Mouse (Mus musculus): ENCODE measurements around the gene Ube3b. TPM values are rescaled to one million over a fixed set of nuclear protein-coding genes. Genes with fewer than 3 reads are reported as not detected.
A peak's percentile ranks its signal among the peaks of the same experiment; 100 is the strongest.

The Ube3b gene
- polyA plus RNA-seq, 1 experiment from 2014 or later = 42.5 TPM

- H3K4me1 ChIP-seq (ENCODE audit: control insufficient read depth, insufficient read depth, low read length) = peaks cover 31% of the 10 kb centered on the region
- no peak for ATAC-seq (ENCODE audit: insufficient read depth, low FRiP score)
- no peak overlapping the region for H3K9ac ChIP-seq (ENCODE audit: low read length)
- 79% methylated on average over 10 of the region's 10 CpGs for WGBS
- H3K9me3 ChIP-seq (replicated peaks; ENCODE audit: control insufficient read depth, low read length) = no peaks in the 10 kb centered on the region
- H3K36me3 ChIP-seq (ENCODE audit: control insufficient read depth, insufficient read depth, low read length) = peaks cover 3% of the 10 kb centered on the region; the same call in 1 of the 2 replicates
- H3K27ac ChIP-seq (ENCODE audit: low read length) = peak overlapping the region; percentile 75; the same call in 1 of the 2 replicates
- no peaks in the 10 kb centered on the region for H3K27me3 ChIP-seq (ENCODE audit: control insufficient read depth, insufficient read depth, low read length)
- no peak overlapping the region for H3K4me3 ChIP-seq (replicated peaks; ENCODE audit: low read length)
- no peak overlapping the region for H3K4me2 ChIP-seq (ENCODE audit: low read depth, low read length)
Observed at GRCm38 (mm10) chr5:114358833-114359232, 21.6 kb upstream of the Ube3b start.

- 44% methylated on average over 8 of the region's 8 CpGs for WGBS
- Histone ChIP-seq H3K27me3 (ENCODE audit: control insufficient read depth, insufficient read depth, low read length) (no peaks in the 10 kb centered on the region), H3K4me1 (ENCODE audit: control insufficient read depth, insufficient read depth, low read length) (peaks cover 38% of the 10 kb centered on the region), H3K4me3 (replicated peaks; ENCODE audit: low read length) (no peak overlapping the region), H3K27ac (ENCODE audit: low read length) (peak overlapping the region; percentile 75), H3K9me3 (replicated peaks; ENCODE audit: control insufficient read depth, low read length) (no peaks in the 10 kb centered on the region), H3K36me3 (ENCODE audit: control insufficient read depth, insufficient read depth, low read length) (peaks cover 8% of the 10 kb centered on the region; the same call in 1 of the 2 replicates), H3K4me2 (ENCODE audit: low read depth, low read length) (no peak overlapping the region), H3K9ac (ENCODE audit: low read length) (peak overlapping the region; percentile 46; the same call in 1 of the 2 replicates)
- no peak for ATAC-seq (ENCODE audit: insufficient read depth, low FRiP score)
Observed at GRCm38 (mm10) chr5:114359586-114359985, 20.8 kb upstream of the Ube3b start.

GRCm38 (mm10) chr5:114360968-114361367, 19.4 kb upstream of the Ube3b start:
- WGBS = 84% methylated on average over 15 of the region's 15 CpGs
- Histone ChIP-seq H3K27me3 (ENCODE audit: control insufficient read depth, insufficient read depth, low read length) (no peaks in the 10 kb centered on the region), H3K9me3 (replicated peaks; ENCODE audit: control insufficient read depth, low read length) (no peaks in the 10 kb centered on the region), H3K4me1 (ENCODE audit: control insufficient read depth, insufficient read depth, low read length) (peaks cover 50% of the 10 kb centered on the region), H3K27ac (ENCODE audit: low read length) (no peak overlapping the region), H3K4me2 (ENCODE audit: low read depth, low read length) (no peak overlapping the region), H3K36me3 (ENCODE audit: control insufficient read depth, insufficient read depth, low read length) (peaks cover 8% of the 10 kb centered on the region; the same call in 1 of the 2 replicates), H3K9ac (ENCODE audit: low read length) (no peak overlapping the region), H3K4me3 (replicated peaks; ENCODE audit: low read length) (no peak overlapping the region)
- ATAC-seq (ENCODE audit: insufficient read depth, low FRiP score) = no peak

- Histone ChIP-seq H3K27me3 (ENCODE audit: control insufficient read depth, insufficient read depth, low read length) (no peaks in the 10 kb centered on the region), H3K4me2 (ENCODE audit: low read depth, low read length) (peak overlapping the region; percentile 17; the same call in 1 of the 2 replicates), H3K27ac (ENCODE audit: low read length) (peak overlapping the region; percentile 95), H3K4me3 (replicated peaks; ENCODE audit: low read length) (no peak overlapping the region), H3K4me1 (ENCODE audit: control insufficient read depth, insufficient read depth, low read length) (peaks cover 41% of the 10 kb centered on the region), H3K36me3 (ENCODE audit: control insufficient read depth, insufficient read depth, low read length) (peaks cover 33% of the 10 kb centered on the region), H3K9me3 (replicated peaks; ENCODE audit: control insufficient read depth, low read length) (no peaks in the 10 kb centered on the region), H3K9ac (ENCODE audit: low read length) (peak overlapping the region; percentile 43; the same call in 1 of the 2 replicates)
- 59% methylated on average over 23 of the region's 23 CpGs for WGBS
- ATAC-seq (ENCODE audit: insufficient read depth, low FRiP score) = peak; percentile 90
Observed at GRCm38 (mm10) chr5:114365043-114365752, 15.2 kb upstream of the Ube3b start.

- H3K4me3 ChIP-seq (replicated peaks; ENCODE audit: low read length) = no peak overlapping the region
- H3K4me2 ChIP-seq (ENCODE audit: low read depth, low read length) = no peak overlapping the region
- no peaks in the 10 kb centered on the region for H3K27me3 ChIP-seq (ENCODE audit: control insufficient read depth, insufficient read depth, low read length)
- no peaks in the 10 kb centered on the region for H3K9me3 ChIP-seq (replicated peaks; ENCODE audit: control insufficient read depth, low read length)
- ATAC-seq (ENCODE audit: insufficient read depth, low FRiP score) = no peak
- no peak overlapping the region for H3K27ac ChIP-seq (ENCODE audit: low read length)
- 85% methylated on average over 14 of the region's 14 CpGs for WGBS
- no peak overlapping the region for H3K9ac ChIP-seq (ENCODE audit: low read length)
- H3K36me3 ChIP-seq (ENCODE audit: control insufficient read depth, insufficient read depth, low read length) = peaks cover 33% of the 10 kb centered on the region
- H3K4me1 ChIP-seq (ENCODE audit: control insufficient read depth, insufficient read depth, low read length) = peaks cover 66% of the 10 kb centered on the region
Observed at GRCm38 (mm10) chr5:114368121-114368520, 12.3 kb upstream of the Ube3b start.

- peak overlapping the region; percentile 65 for H3K9ac ChIP-seq (ENCODE audit: low read length)
- no peak overlapping the region for H3K4me2 ChIP-seq (ENCODE audit: low read depth, low read length)
- peaks cover 69% of the 10 kb centered on the region for H3K4me1 ChIP-seq (ENCODE audit: control insufficient read depth, insufficient read depth, low read length)
- 72% methylated on average over 16 of the region's 16 CpGs for WGBS
- ATAC-seq (ENCODE audit: insufficient read depth, low FRiP score) = no peak
- no peaks in the 10 kb centered on the region for H3K9me3 ChIP-seq (replicated peaks; ENCODE audit: control insufficient read depth, low read length)
- peak overlapping the region; percentile 98 for H3K27ac ChIP-seq (ENCODE audit: low read length)
- H3K4me3 ChIP-seq (replicated peaks; ENCODE audit: low read length) = no peak overlapping the region
- H3K36me3 ChIP-seq (ENCODE audit: control insufficient read depth, insufficient read depth, low read length) = peaks cover 36% of the 10 kb centered on the region
- H3K27me3 ChIP-seq (ENCODE audit: control insufficient read depth, insufficient read depth, low read length) = no peaks in the 10 kb centered on the region
Observed at GRCm38 (mm10) chr5:114368803-114369496, 11.5 kb upstream of the Ube3b start.

- Histone ChIP-seq H3K9ac (ENCODE audit: low read length) (peak overlapping the region; percentile 65), H3K4me2 (ENCODE audit: low read depth, low read length) (peak overlapping the region; percentile 24; the same call in 1 of the 2 replicates), H3K27ac (ENCODE audit: low read length) (peak overlapping the region; percentile 98), H3K9me3 (replicated peaks; ENCODE audit: control insufficient read depth, low read length) (no peaks in the 10 kb centered on the region), H3K4me1 (ENCODE audit: control insufficient read depth, insufficient read depth, low read length) (peaks cover 69% of the 10 kb centered on the region), H3K36me3 (ENCODE audit: control insufficient read depth, insufficient read depth, low read length) (peaks cover 31% of the 10 kb centered on the region), H3K4me3 (replicated peaks; ENCODE audit: low read length) (no peak overlapping the region), H3K27me3 (ENCODE audit: control insufficient read depth, insufficient read depth, low read length) (no peaks in the 10 kb centered on the region)
- WGBS = 67% methylated on average over 9 of the region's 9 CpGs
- ATAC-seq (ENCODE audit: insufficient read depth, low FRiP score) = no peak
Observed at GRCm38 (mm10) chr5:114369921-114370320, 10.5 kb upstream of the Ube3b start.

- Histone ChIP-seq H3K4me3 (replicated peaks; ENCODE audit: low read length) (no peak overlapping the region), H3K36me3 (ENCODE audit: control insufficient read depth, insufficient read depth, low read length) (peaks cover 31% of the 10 kb centered on the region), H3K4me1 (ENCODE audit: control insufficient read depth, insufficient read depth, low read length) (peaks cover 68% of the 10 kb centered on the region), H3K9me3 (replicated peaks; ENCODE audit: control insufficient read depth, low read length) (no peaks in the 10 kb centered on the region), H3K27ac (ENCODE audit: low read length) (peak overlapping the region; percentile 98), H3K9ac (ENCODE audit: low read length) (peak overlapping the region; percentile 65; the same call in 1 of the 2 replicates), H3K27me3 (ENCODE audit: control insufficient read depth, insufficient read depth, low read length) (no peaks in the 10 kb centered on the region), H3K4me2 (ENCODE audit: low read depth, low read length) (no peak overlapping the region)
- peak; percentile 59 for ATAC-seq (ENCODE audit: insufficient read depth, low FRiP score)
- WGBS = 31% methylated on average over 9 of the region's 9 CpGs
Observed at GRCm38 (mm10) chr5:114370371-114370776, 10.0 kb upstream of the Ube3b start.

- Histone ChIP-seq H3K4me3 (replicated peaks; ENCODE audit: low read length) (no peak overlapping the region), H3K9me3 (replicated peaks; ENCODE audit: control insufficient read depth, low read length) (no peaks in the 10 kb centered on the region), H3K4me1 (ENCODE audit: control insufficient read depth, insufficient read depth, low read length) (peaks cover 67% of the 10 kb centered on the region), H3K9ac (ENCODE audit: low read length) (peak overlapping the region; percentile 45), H3K27ac (ENCODE audit: low read length) (peak overlapping the region; percentile 98), H3K4me2 (ENCODE audit: low read depth, low read length) (peak overlapping the region; percentile 34), H3K36me3 (ENCODE audit: control insufficient read depth, insufficient read depth, low read length) (peaks cover 33% of the 10 kb centered on the region), H3K27me3 (ENCODE audit: control insufficient read depth, insufficient read depth, low read length) (no peaks in the 10 kb centered on the region)
- WGBS = 30% methylated on average over 3 of the region's 3 CpGs
- no peak for ATAC-seq (ENCODE audit: insufficient read depth, low FRiP score)
Observed at GRCm38 (mm10) chr5:114371331-114371730, 9.1 kb upstream of the Ube3b start.

Data from stomach, embryonic 16.5 days (tissue).